Mouse (Mus musculus) kidney, adult 2 months (tissue): ENCODE data around the gene Klhl8. TPM values are rescaled to one million over a fixed set of nuclear protein-coding genes. Genes with fewer than 3 reads are reported as not detected.
A peak's percentile ranks its signal among the peaks of the same experiment; 100 is the strongest.

Source experiments
- DNase-seq: peaks from one replicate; pipeline ENCODE4 v3.0.0; 2021
- H3K27ac ChIP-seq: fragments of 200-500 bp; 2 replicates; pipeline ENCODE4 v1.5.1; 2012; ENCODE audit warnings: low read depth, low read length, control low read depth, inconsistent platforms; ENCODE audit not compliant: insufficient read depth
- H3K27me3 ChIP-seq: fragments of 200-500 bp; replicated peaks from 2 replicates; pipeline ENCODE4 v1.6.1; 2012; ENCODE audit warnings: mild to moderate bottlenecking, moderate library complexity, low read length, inconsistent platforms; ENCODE audit not compliant: control insufficient read depth, insufficient read depth
- H3K36me3 ChIP-seq: fragments of 200-500 bp; 2 replicates; pipeline ENCODE4 v1.6.1; 2012; ENCODE audit warnings: mild to moderate bottlenecking, moderate library complexity, low read length, inconsistent platforms; ENCODE audit not compliant: control insufficient read depth, insufficient read depth
- H3K4me1 ChIP-seq: fragments of 200-500 bp; 2 replicates; pipeline ENCODE4 v1.6.1; 2011; ENCODE audit warnings: low read length; ENCODE audit not compliant: control insufficient read depth, insufficient read depth
- H3K4me3 ChIP-seq: fragments of 200-500 bp; 2 replicates; pipeline ENCODE4 v1.5.1; 2011; ENCODE audit warnings: mild to moderate bottlenecking, low read depth, low read length, control low read depth; ENCODE audit not compliant: insufficient read depth
- CTCF ChIP-seq: fragments of 200-500 bp; conservative IDR thresholded peaks from 2 replicates; pipeline ENCODE4 v1.5.1; 2011; ENCODE audit warnings: low read depth, mild to moderate bottlenecking, control low read depth, low read length, moderate library complexity, mixed read lengths; ENCODE audit not compliant: insufficient read depth, insufficient read length
- POLR2A ChIP-seq: fragments of 200-500 bp; IDR thresholded peaks from one replicate; pipeline ENCODE4 v1.6.1; 2011; ENCODE audit warnings: low read depth, low read length, control low read depth
- WGBS: fragments of 180-500 bp; shearing (Covaris S2); methylation state at CpG from one replicate; pipeline ENCODE4 v1.1.7; 2018; 5-methylcytosine and 5-hydroxymethylcytosine counted together
- polyA plus RNA-seq: library from polyadenylated mRNA; depleted of rRNA; stranded (reverse); fragments of >200 nt; gene quantifications from 2 replicates; pipeline ENCODE4 v1.2.3, GENCODE M21; 2012

Gene Klhl8
- polyA plus RNA-seq, 1 experiment, result 5.6 TPM

- no peak for DNase-seq
- Histone ChIP-seq H3K36me3 (no peaks in the 10 kb centered on the region), H3K27ac (peak overlapping the region; percentile 15; the same call in 1 of the 2 replicates), H3K4me3 (no peak overlapping the region), H3K4me1 (peaks cover 8% of the 10 kb centered on the region; the same call in 1 of the 2 replicates), H3K27me3 (no peaks in the 10 kb centered on the region)
- WGBS, result 91% methylated on average over 2 of the region's 2 CpGs
- TF ChIP-seq POLR2A (no peak), CTCF (no peak)
Observed at GRCm38 (mm10) chr5:103923755-103924154, 12.7 kb upstream of the Klhl8 start.

GRCm38 (mm10) chr5:103923101-103923500 lies 12.0 kb upstream of the Klhl8 start:
- Histone ChIP-seq H3K4me3 (no peak overlapping the region), H3K27ac (0 out of 2 replicates have a peak overlapping the region, but pooled peaks have one; percentile 27), H3K36me3 (no peaks in the 10 kb centered on the region), H3K4me1 (peaks cover 8% of the 10 kb centered on the region; the same call in 1 of the 2 replicates), H3K27me3 (no peaks in the 10 kb centered on the region)
- 85% methylated on average over 6 of the region's 6 CpGs for WGBS
- TF ChIP-seq CTCF (no peak), POLR2A (no peak)
- no peak for DNase-seq

GRCm38 (mm10) chr5:103922436-103922835 lies 11.4 kb upstream of the Klhl8 start:
- no peaks in the 10 kb centered on the region for H3K27me3 ChIP-seq
- no peak overlapping the region for H3K27ac ChIP-seq
- peaks cover 3% of the 10 kb centered on the region; the same call in 1 of the 2 replicates for H3K4me1 ChIP-seq
- H3K4me3 ChIP-seq, result no peak overlapping the region
- no peak for TF ChIP-seq POLR2A
- TF ChIP-seq CTCF, result no peak
- peak; percentile 56 for DNase-seq
- WGBS, result 42% methylated on average over 5 of the region's 5 CpGs
- no peaks in the 10 kb centered on the region for H3K36me3 ChIP-seq

- no peak for TF ChIP-seq POLR2A
- no peak for TF ChIP-seq CTCF
- Histone ChIP-seq H3K4me3 (no peak overlapping the region), H3K27ac (no peak overlapping the region), H3K27me3 (no peaks in the 10 kb centered on the region), H3K4me1 (peaks cover 3% of the 10 kb centered on the region; the same call in 1 of the 2 replicates), H3K36me3 (no peaks in the 10 kb centered on the region)
- no peak for DNase-seq
- 87% methylated on average over 4 of the region's 4 CpGs for WGBS
Observed at GRCm38 (mm10) chr5:103919497-103919896, 8.4 kb upstream of the Klhl8 start.

- Histone ChIP-seq H3K4me1 (no peaks in the 10 kb centered on the region), H3K27ac (no peak overlapping the region), H3K27me3 (no peaks in the 10 kb centered on the region), H3K36me3 (no peaks in the 10 kb centered on the region), H3K4me3 (no peak overlapping the region)
- no peak for TF ChIP-seq POLR2A
- TF ChIP-seq CTCF, result no peak
- DNase-seq, result no peak
- 73% methylated on average over 3 of the region's 3 CpGs for WGBS
Observed at GRCm38 (mm10) chr5:103918233-103918632, 7.2 kb upstream of the Klhl8 start.

- DNase-seq, result no peak
- no peaks in the 10 kb centered on the region for H3K36me3 ChIP-seq
- H3K4me3 ChIP-seq, result no peak overlapping the region
- no peak overlapping the region for H3K27ac ChIP-seq
- H3K27me3 ChIP-seq, result no peaks in the 10 kb centered on the region
- TF ChIP-seq CTCF (no peak), POLR2A (no peak)
- WGBS, result 62% methylated on average over 8 of the region's 8 CpGs
- H3K4me1 ChIP-seq, result no peaks in the 10 kb centered on the region
Observed at GRCm38 (mm10) chr5:103917357-103917895, 6.4 kb upstream of the Klhl8 start.

- H3K27me3 ChIP-seq, result no peaks in the 10 kb centered on the region
- H3K4me3 ChIP-seq, result no peak overlapping the region
- H3K4me1 ChIP-seq, result no peaks in the 10 kb centered on the region
- H3K27ac ChIP-seq, result no peak overlapping the region
- TF ChIP-seq POLR2A (no peak), CTCF (no peak)
- WGBS, result 67% methylated on average over 12 of the region's 12 CpGs
- H3K36me3 ChIP-seq, result no peaks in the 10 kb centered on the region
- no peak for DNase-seq
Observed at GRCm38 (mm10) chr5:103916595-103917356, 5.7 kb upstream of the Klhl8 start.
